Mouse (Mus musculus): ENCODE results near the gene Frmpd4. TPM values are rescaled to one million over a fixed set of nuclear protein-coding genes. Genes with fewer than 3 reads are reported as not detected.

Gene Frmpd4
- 10 to 100 TPM; 40.0 to 42.7 TPM for total RNA-seq (2021)
- long read RNA-seq, experiment 1, full-length matches to known transcripts: 1 of 14 reads
- long read RNA-seq, experiment 1, partial matches to known transcripts: 3 of 14 reads
- long read RNA-seq, experiment 1, other reads (novel, unspliced or antisense): 10 of 14 reads
- long read RNA-seq, experiment 2, full-length matches to known transcripts: 1 of 10 reads
- long read RNA-seq, experiment 2, partial matches to known transcripts: 6 of 10 reads
- long read RNA-seq, experiment 2, other reads (novel, unspliced or antisense): 3 of 10 reads

GRCm38 (mm10) chrX:168577131-168577530 lies at the start of gene Frmpd4:
Frmpd4 (minus strand) TSS chrX:168577231.
- DNase-seq (ENCODE audit: low spot score in 2 of 2): no peak
- intact Hi-C loops (cut with DNase I): no loop called here

- intact Hi-C loops (cut with DNase I): no loop called here
- DNase-seq (ENCODE audit: low spot score in 2 of 2): no peak
Observed at GRCm38 (mm10) chrX:168595193-168595592, 18.2 kb upstream of the Frmpd4 start.

DNA sequence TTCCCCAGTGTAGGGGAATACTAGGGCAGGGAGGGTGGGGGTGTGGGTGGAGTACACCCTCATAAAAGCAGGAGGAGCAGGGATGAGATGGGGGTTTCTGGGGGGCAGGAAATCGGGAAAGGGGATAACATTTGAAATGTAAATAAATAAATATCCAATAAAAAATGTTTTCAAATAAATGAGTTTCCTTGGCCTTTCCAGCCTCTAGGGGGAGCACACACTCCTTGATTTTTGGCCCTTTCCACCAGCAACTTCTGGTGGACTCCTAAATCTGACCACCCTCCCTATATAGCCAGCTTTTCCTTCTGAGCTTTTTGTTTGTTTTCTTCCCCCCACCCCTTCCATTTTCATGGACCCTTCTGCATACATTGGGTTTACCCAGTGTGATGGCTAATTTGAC lies 7.3 kb upstream of the Frmpd4 start:
- DNase-seq (ENCODE audit: low spot score in 2 of 2): no peak
- intact Hi-C loops (cut with DNase I): no loop called here

GRCm38 (mm10) chrX:168571808-168572207 lies 5.2 kb downstream of the Frmpd4 start:
- intact Hi-C loops (cut with DNase I): no loop called here
- no peak for DNase-seq (ENCODE audit: low spot score in 2 of 2)

- peak; percentile 8 to 28 for DNase-seq (ENCODE audit: low spot score in 2 of 2)
- intact Hi-C loops (cut with DNase I): no loop called here
Observed at GRCm38 (mm10) chrX:168569231-168569630, 7.8 kb downstream of the Frmpd4 start.

DNA sequence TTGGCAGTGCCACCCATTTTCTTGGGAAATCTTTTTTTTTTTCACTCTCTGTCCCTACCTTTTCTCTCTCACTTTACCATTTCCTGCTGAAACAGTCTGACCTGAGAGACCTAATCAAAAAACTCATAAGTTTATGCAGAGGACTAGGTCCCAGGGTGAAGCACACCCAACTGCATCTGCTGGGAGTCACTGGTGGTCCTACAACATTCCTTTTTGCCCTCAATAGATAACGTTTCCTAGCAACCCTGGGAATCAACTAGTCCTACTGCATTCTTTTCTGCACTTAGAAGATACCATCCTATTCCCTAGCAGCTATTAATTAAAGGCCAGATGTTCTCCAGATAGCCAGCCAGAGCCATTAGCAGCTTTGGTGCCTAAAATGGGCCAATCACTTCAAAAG lies 71.8 kb downstream of the Frmpd4 start:
- intact Hi-C loops (cut with DNase I): no loop called here
- no peak for DNase-seq (ENCODE audit: low spot score in 2 of 2)

GRCm38 (mm10) chrX:168455233-168455632 lies 121.8 kb downstream of the Frmpd4 start:
- no peak for DNase-seq (ENCODE audit: low spot score in 2 of 2)
- intact Hi-C loops (cut with DNase I): no loop called here

DNA sequence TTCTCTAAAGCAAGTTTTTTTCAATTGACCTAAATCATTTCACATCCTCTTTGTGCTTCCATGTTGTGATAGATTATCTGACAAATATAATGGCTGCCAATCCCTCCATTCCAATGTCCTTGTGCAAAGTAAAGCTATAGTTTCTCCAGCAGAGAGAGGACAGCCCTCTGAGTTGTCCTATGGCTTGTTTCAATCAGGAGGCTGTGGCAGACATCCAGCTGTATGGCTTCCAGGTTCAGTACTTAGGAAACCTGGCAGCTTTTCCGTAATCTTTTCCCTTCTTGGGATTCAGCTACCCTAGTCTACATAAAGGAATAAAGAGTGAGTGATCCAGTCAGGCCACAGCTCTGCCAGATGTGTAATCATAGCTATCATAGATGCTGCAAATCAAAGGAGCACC lies 145.8 kb downstream of the Frmpd4 start:
- intact Hi-C loops (cut with DNase I): no loop called here

GRCm38 (mm10) chrX:168429814-168430213 lies 147.2 kb downstream of the Frmpd4 start:
- intact Hi-C loops (cut with DNase I): no loop called here
- DNase-seq (ENCODE audit: low spot score in 2 of 2): peak; percentile 3 to 28

More for the DNA sequence above, 145.8 kb downstream of the Frmpd4 start:
- DNase-seq (ENCODE audit: low spot score in 2 of 2): no peak

DNA sequence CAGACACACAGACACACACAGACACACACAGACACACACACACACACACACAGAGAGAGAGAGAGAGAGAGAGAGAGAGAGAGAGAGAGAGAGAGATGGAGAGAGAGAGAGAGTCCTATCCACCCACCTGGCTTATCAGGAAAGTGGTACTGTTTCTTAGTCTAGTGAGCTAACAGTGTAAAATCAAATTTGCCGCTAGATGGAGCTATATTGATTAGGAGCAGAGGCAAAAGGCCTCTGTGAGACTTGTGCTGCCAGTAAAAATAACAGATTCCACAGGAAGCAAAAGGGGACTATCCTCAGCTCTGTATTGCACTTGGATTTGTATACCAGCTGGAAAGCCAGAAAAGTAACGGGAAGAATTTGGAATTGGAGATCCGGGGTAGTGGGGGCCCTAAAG lies 161.6 kb downstream of the Frmpd4 start:
- intact Hi-C loops (cut with DNase I): no loop called here
- peak; percentile 6 to 26 for DNase-seq (ENCODE audit: low spot score in 2 of 2)

GRCm38 (mm10) chrX:168403512-168403911 lies 173.5 kb downstream of the Frmpd4 start:
- intact Hi-C loops (cut with DNase I): no loop called here
- DNase-seq (ENCODE audit: low spot score in 2 of 2): no peak

- intact Hi-C loops (cut with DNase I): no loop called here
Observed at GRCm38 (mm10) chrX:168350431-168350830, 226.6 kb downstream of the Frmpd4 start.

DNA sequence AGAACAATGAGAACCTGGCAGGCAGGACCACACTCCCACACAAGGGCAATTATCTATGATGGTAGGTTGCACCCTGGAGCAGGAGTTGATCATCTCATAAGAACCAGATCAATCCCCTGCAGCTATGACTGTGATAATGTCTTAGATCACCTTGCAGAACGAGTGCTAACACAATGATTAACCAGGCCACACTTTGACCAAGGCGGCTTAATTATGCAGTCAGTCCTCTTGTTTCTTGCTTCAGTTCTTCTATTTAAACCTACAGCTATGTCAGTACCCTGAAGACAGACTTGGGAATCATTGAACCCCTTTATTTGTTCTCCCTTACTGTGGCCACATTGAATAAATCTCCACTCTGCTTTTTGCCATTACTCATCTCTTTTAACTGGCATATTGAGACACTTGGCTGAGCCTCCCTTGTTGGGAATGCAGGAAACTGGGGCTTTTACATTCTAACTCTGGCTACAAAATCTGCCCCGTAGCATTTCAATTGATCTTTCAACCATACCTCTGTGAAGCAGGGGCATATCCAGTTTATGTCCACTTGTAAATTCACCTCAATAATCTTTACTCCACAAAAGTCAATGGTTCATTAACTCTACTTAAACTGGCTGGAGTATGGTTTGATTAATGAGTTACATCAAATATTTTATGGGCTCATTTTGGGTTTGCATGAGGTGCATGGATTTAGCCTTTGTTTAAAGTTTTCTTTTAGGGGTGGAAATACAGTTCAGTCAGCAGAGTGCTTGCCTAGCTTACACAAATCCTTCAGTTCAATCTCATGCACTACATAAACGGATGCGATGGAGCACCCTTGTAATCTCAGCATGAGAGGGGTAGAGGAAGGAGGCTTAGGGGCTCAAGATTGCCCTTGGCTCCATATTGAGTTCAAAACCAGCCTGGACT lies 227.5 kb downstream of the Frmpd4 start:
- no peak for DNase-seq (ENCODE audit: low spot score in 2 of 2)
- intact Hi-C loops (cut with DNase I): no loop called here

More at GRCm38 (mm10) chrX:168350431-168350830, 226.6 kb downstream of the Frmpd4 start:
- DNase-seq (ENCODE audit: low spot score in 2 of 2): peak in 1 of 2 experiments; percentile 4

DNA sequence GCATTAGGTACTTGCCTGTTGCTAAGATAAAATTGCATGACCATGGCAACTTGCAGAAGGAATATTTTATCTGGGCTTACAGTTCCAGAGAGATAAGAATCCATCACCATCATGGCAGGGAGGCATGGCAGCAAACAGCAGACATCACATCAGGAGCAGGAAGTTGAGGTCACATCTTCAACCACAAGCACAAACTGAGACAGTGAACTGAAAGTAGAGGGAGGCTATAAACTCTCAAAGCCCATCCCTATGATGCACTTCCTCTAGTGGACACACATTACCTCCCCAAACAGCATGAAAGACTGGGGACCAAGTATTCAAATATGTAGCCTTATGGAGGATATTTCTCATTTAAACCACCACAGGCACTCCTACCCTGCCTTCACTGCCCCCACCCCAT lies 238.8 kb downstream of the Frmpd4 start:
- intact Hi-C loops (cut with DNase I): no loop called here

GRCm38 (mm10) chrX:168325161-168325560 lies 251.9 kb downstream of the Frmpd4 start:
- no peak for DNase-seq (ENCODE audit: low spot score in 2 of 2)
- intact Hi-C loops (cut with DNase I): no loop called here

More for the DNA sequence above, 238.8 kb downstream of the Frmpd4 start:
- no peak for DNase-seq (ENCODE audit: low spot score in 2 of 2)

DNA sequence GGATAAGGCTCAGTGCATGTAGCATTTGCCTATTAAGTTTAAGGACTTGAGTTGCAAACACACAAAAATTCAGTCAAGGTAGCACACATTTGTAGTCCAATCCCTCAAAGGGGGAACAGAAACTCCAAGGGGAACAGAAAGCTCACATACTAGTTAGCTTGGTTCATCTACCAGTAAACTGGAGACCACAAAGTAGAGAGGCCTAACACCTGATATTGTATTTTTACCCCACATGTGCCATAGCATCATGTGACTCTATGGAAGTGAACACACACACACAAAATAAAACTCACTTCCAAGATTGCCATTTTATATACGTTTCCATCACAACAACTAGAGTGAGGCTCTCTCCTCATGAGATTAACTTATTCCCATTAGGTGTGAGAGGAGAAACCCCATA lies 264.9 kb downstream of the Frmpd4 start:
- DNase-seq (ENCODE audit: low spot score in 2 of 2): no peak
- intact Hi-C loops (cut with DNase I): no loop called here

DNA sequence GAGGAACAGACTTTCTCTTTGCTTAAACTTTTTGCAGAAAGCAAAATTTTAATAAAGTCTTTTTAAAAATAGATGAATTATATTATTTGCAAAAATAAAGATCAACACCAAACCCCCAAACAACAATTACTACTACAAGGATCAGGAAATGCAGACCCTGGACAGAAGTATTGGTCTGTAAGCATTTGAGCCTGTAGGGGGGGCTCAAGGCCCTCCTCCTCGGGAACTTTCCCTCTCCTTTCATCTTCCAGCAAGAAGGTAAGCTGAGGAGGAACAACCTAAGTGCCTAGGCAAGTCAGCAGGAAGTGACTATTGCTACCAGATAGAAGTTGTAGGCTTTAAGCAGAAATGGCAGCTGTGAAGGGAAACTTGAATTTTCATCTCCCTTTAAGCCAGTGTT lies 266.9 kb downstream of the Frmpd4 start:
- intact Hi-C loops (cut with DNase I): no loop called here
- DNase-seq (ENCODE audit: low spot score in 2 of 2): no peak

GRCm38 (mm10) chrX:168292506-168292905 lies 284.5 kb downstream of the Frmpd4 start:
- intact Hi-C loops (cut with DNase I): no loop called here
- DNase-seq (ENCODE audit: low spot score in 2 of 2): no peak

DNA sequence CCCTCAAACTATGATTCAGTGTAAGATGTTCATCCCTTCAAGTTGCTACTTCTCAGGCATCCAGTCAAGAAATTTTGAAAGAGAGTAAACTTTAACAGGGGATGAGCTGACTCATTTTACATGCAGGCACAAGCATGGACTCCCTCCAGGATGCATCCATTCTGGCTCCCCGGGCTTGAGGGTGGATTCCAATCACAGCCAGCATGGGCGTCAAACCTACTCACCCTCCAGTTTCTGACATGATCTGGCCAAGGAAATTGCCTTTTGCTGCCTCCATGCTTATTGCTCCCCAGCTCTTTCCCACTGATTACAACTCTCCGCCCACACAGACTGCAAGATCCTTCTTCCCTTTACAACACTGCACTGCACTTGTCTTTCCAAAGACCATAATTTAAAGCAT lies 370.0 kb downstream of the Frmpd4 start:
- no peak for DNase-seq (ENCODE audit: low spot score in 2 of 2)
- intact Hi-C loops (cut with DNase I): no loop called here

DNA sequence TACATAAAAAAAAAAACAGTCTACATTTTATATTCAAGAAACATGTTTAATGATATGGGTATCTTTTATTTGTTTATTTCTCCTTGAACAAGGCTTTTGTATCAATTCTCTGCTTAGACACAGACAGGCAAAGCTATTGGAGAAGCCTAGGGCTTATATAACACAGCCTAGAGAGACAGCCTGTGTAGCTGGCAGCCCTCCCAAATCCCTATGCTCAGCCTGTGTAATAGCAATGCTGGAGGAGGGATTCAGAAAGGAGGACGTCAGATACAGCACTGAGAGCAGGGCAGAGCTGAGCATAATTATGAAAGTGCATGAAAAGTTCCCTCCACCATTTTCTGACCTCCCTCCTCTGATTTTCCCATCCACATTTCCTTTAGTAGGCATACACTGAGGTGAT lies 385.1 kb downstream of the Frmpd4 start:
- intact Hi-C loops (cut with DNase I): no loop called here
- DNase-seq (ENCODE audit: low spot score in 2 of 2): peak; percentile 54 to 57

DNA sequence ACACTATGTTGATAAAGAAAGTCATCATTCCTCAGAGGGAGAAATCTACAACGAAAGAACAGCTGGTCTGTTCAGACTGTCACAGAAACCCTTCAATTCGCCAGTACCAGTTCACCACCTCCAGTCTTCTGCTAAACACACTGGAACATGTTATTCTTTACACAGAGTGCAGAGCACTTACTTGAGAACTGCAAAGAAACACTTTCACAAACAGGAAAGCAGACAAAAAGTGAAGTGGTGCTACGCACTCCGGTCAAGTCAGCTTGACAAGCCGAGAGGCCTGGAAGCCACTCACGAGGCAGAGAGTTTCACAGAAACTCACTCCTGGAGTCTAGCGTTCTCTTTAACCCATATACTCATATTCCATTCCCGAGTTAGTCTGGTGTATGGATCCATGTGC lies 387.5 kb downstream of the Frmpd4 start:
- intact Hi-C loops (cut with DNase I): no loop called here

More for the DNA sequence above, 387.5 kb downstream of the Frmpd4 start:
- DNase-seq (ENCODE audit: low spot score in 2 of 2): no peak

Data from left cerebral cortex, postnatal 14 days (tissue).